Mouse (Mus musculus) kidney, embryonic 16.5 days (tissue): ENCODE results near the gene Arid3b. TPM values are rescaled to one million over a fixed set of nuclear protein-coding genes. Genes with fewer than 3 reads are reported as not detected.
A peak's percentile ranks its signal among the peaks of the same experiment; 100 is the strongest.

ENCODE experiments used
- ATAC-seq: fragments of 200-750 bp; cut with Nextera tagmentation; 2 replicates; pipeline ENCODE4 v1.8.0; 2017; ENCODE audit warnings: moderate TSS enrichment; ENCODE audit not compliant: low FRiP score, low TSS enrichment
- H3K27ac ChIP-seq: fragments of 300-500 bp; sonication (generic); 2 replicates; pipeline ENCODE4 v1.5.1; 2014; ENCODE audit warnings: low read length
- H3K27me3 ChIP-seq: fragments of 300-500 bp; sonication (generic); 2 replicates; pipeline ENCODE4 v1.6.1; 2014; ENCODE audit warnings: low read length, control low read depth, mixed read lengths; ENCODE audit not compliant: insufficient read depth
- H3K36me3 ChIP-seq: fragments of 300-500 bp; sonication (generic); 2 replicates; pipeline ENCODE4 v1.6.1; 2014; ENCODE audit warnings: low read length, control low read depth, mixed read lengths; ENCODE audit not compliant: insufficient read depth
- H3K4me1 ChIP-seq: fragments of 300-500 bp; sonication (generic); 2 replicates; pipeline ENCODE4 v1.6.1; 2014; ENCODE audit warnings: low read length, control low read depth, mixed read lengths; ENCODE audit not compliant: insufficient read depth
- H3K4me2 ChIP-seq: fragments of 300-500 bp; sonication (generic); replicated peaks from 2 replicates; pipeline ENCODE4 v1.6.1; 2014; ENCODE audit warnings: low read depth, low read length
- H3K4me3 ChIP-seq: fragments of 300-500 bp; sonication (generic); 2 replicates; pipeline ENCODE4 v1.5.1; 2014; ENCODE audit warnings: mild to moderate bottlenecking, low read length
- H3K9ac ChIP-seq: fragments of 300-500 bp; sonication (generic); replicated peaks from 2 replicates; pipeline ENCODE4 v1.6.1; 2014; ENCODE audit warnings: low read length
- H3K9me3 ChIP-seq: fragments of 300-500 bp; sonication (generic); 2 replicates; pipeline ENCODE4 v1.6.1; 2016; ENCODE audit warnings: low read length, control low read depth
- WGBS: fragments of 180-500 bp; shearing (Covaris S2); extraction: QIAGEN DNeasy Blood & Tissue Kit; methylation state at CpG from one replicate; pipeline ENCODE4 v1.1.7; 2014; 5-methylcytosine and 5-hydroxymethylcytosine counted together
- polyA plus RNA-seq: library from polyadenylated mRNA; unstranded; fragments of >200 nt; fragmentation: Nextera tagmentation; extraction: Ambion mirVana; gene quantifications from 2 replicates; pipeline ENCODE4 v1.2.1, GENCODE M21; 2015

The Arid3b gene
- polyA plus RNA-seq, 1 experiment from 2014 or later, result 6.0 TPM

- Histone ChIP-seq H3K9me3 (no peaks in the 10 kb centered on the region), H3K36me3 (no peaks in the 10 kb centered on the region), H3K9ac (no peak overlapping the region), H3K4me3 (no peak overlapping the region), H3K4me2 (peak overlapping the region; percentile 42; the same call in 1 of the 2 replicates), H3K4me1 (peaks cover 59% of the 10 kb centered on the region), H3K27me3 (peaks cover 26% of the 10 kb centered on the region), H3K27ac (no peak overlapping the region)
- ATAC-seq, result no peak
- WGBS, result 58% methylated on average over 9 of the region's 9 CpGs
Observed at GRCm38 (mm10) chr9:57833762-57834471, 2.7 kb downstream of the Arid3b start.

GRCm38 (mm10) chr9:57831267-57832082 lies 5.1 kb downstream of the Arid3b start:
- ATAC-seq, result peak; percentile 96
- no peaks in the 10 kb centered on the region for H3K9me3 ChIP-seq
- H3K4me3 ChIP-seq, result peak overlapping the region; percentile 27
- H3K27ac ChIP-seq, result peak overlapping the region; percentile 44
- peaks cover 54% of the 10 kb centered on the region for H3K4me1 ChIP-seq
- no peak overlapping the region for H3K9ac ChIP-seq
- H3K27me3 ChIP-seq, result peaks cover 28% of the 10 kb centered on the region
- WGBS, result 2% methylated on average over 24 of the region's 24 CpGs
- H3K36me3 ChIP-seq, result no peaks in the 10 kb centered on the region
- peak overlapping the region; percentile 47 for H3K4me2 ChIP-seq

GRCm38 (mm10) chr9:57829812-57830557 lies 6.6 kb downstream of the Arid3b start:
- H3K9ac ChIP-seq, result no peak overlapping the region
- ATAC-seq, result no peak
- H3K4me1 ChIP-seq, result peaks cover 44% of the 10 kb centered on the region
- no peaks in the 10 kb centered on the region for H3K36me3 ChIP-seq
- no peaks in the 10 kb centered on the region for H3K9me3 ChIP-seq
- H3K4me2 ChIP-seq, result no peak overlapping the region
- peaks cover 25% of the 10 kb centered on the region for H3K27me3 ChIP-seq
- no peak overlapping the region for H3K4me3 ChIP-seq
- no peak overlapping the region for H3K27ac ChIP-seq
- 48% methylated on average over 6 of the region's 6 CpGs for WGBS

- H3K4me3 ChIP-seq, result no peak overlapping the region
- ATAC-seq, result no peak
- no peak overlapping the region for H3K9ac ChIP-seq
- no peaks in the 10 kb centered on the region for H3K36me3 ChIP-seq
- no peaks in the 10 kb centered on the region for H3K4me1 ChIP-seq
- no peaks in the 10 kb centered on the region for H3K27me3 ChIP-seq
- 93% methylated on average over 1 of the region's 1 CpGs for WGBS
- H3K9me3 ChIP-seq, result no peaks in the 10 kb centered on the region
- H3K27ac ChIP-seq, result no peak overlapping the region
- H3K4me2 ChIP-seq, result no peak overlapping the region
Observed at GRCm38 (mm10) chr9:57823397-57823796, 13.2 kb downstream of the Arid3b start.

- WGBS, result 75% methylated on average over 13 of the region's 13 CpGs
- H3K27ac ChIP-seq, result no peak overlapping the region
- no peaks in the 10 kb centered on the region for H3K9me3 ChIP-seq
Observed at GRCm38 (mm10) chr9:57822812-57823211, 13.8 kb downstream of the Arid3b start.

GRCm38 (mm10) chr9:57820186-57821080 lies 16.2 kb downstream of the Arid3b start:
- Histone ChIP-seq H3K27me3 (no peaks in the 10 kb centered on the region), H3K9me3 (no peaks in the 10 kb centered on the region), H3K36me3 (no peaks in the 10 kb centered on the region), H3K4me3 (no peak overlapping the region), H3K4me2 (no peak overlapping the region), H3K4me1 (peaks cover 24% of the 10 kb centered on the region), H3K27ac (no peak overlapping the region), H3K9ac (no peak overlapping the region)
- WGBS, result 45% methylated on average over 16 of the region's 16 CpGs
- ATAC-seq, result no peak

More at GRCm38 (mm10) chr9:57822812-57823211, 13.8 kb downstream of the Arid3b start:
- H3K4me2 ChIP-seq, result no peak overlapping the region
- no peak overlapping the region for H3K4me3 ChIP-seq
- peaks cover 3% of the 10 kb centered on the region for H3K4me1 ChIP-seq
- no peak overlapping the region for H3K9ac ChIP-seq
- no peaks in the 10 kb centered on the region for H3K36me3 ChIP-seq
- H3K27me3 ChIP-seq, result no peaks in the 10 kb centered on the region
- ATAC-seq, result no peak

GRCm38 (mm10) chr9:57817220-57817667 lies 19.3 kb downstream of the Arid3b start:
- peaks cover 51% of the 10 kb centered on the region for H3K4me1 ChIP-seq
- H3K4me3 ChIP-seq, result no peak overlapping the region
- no peaks in the 10 kb centered on the region for H3K27me3 ChIP-seq
- H3K27ac ChIP-seq, result peak overlapping the region; percentile 27; the same call in 1 of the 2 replicates
- no peak overlapping the region; the same call in 1 of the 2 replicates for H3K9ac ChIP-seq
- H3K4me2 ChIP-seq, result peak overlapping the region; percentile 13; the same call in 1 of the 2 replicates
- no peaks in the 10 kb centered on the region for H3K9me3 ChIP-seq
- 10% methylated on average over 6 of the region's 6 CpGs for WGBS
- ATAC-seq, result peak; percentile 69
- no peaks in the 10 kb centered on the region for H3K36me3 ChIP-seq

GRCm38 (mm10) chr9:57814866-57815265 lies 21.7 kb downstream of the Arid3b start:
- Histone ChIP-seq H3K9ac (no peak overlapping the region), H3K27ac (no peak overlapping the region; the same call in 1 of the 2 replicates), H3K9me3 (no peaks in the 10 kb centered on the region), H3K4me3 (no peak overlapping the region), H3K36me3 (no peaks in the 10 kb centered on the region), H3K27me3 (no peaks in the 10 kb centered on the region), H3K4me2 (no peak overlapping the region), H3K4me1 (peaks cover 67% of the 10 kb centered on the region)
- 20% methylated on average over 3 of the region's 3 CpGs for WGBS
- no peak for ATAC-seq

GRCm38 (mm10) chr9:57814014-57814413 lies 22.6 kb downstream of the Arid3b start:
- H3K4me1 ChIP-seq, result peaks cover 75% of the 10 kb centered on the region
- H3K9me3 ChIP-seq, result no peaks in the 10 kb centered on the region
- no peak overlapping the region for H3K9ac ChIP-seq
- H3K4me3 ChIP-seq, result no peak overlapping the region
- H3K4me2 ChIP-seq, result no peak overlapping the region
- 69% methylated on average over 1 of the region's 1 CpGs for WGBS
- no peaks in the 10 kb centered on the region for H3K36me3 ChIP-seq
- no peak overlapping the region for H3K27ac ChIP-seq
- no peaks in the 10 kb centered on the region for H3K27me3 ChIP-seq
- ATAC-seq, result no peak
